8 mouse cellular contexts compared by ENCODE assay signal in the genomic region with DNA sequence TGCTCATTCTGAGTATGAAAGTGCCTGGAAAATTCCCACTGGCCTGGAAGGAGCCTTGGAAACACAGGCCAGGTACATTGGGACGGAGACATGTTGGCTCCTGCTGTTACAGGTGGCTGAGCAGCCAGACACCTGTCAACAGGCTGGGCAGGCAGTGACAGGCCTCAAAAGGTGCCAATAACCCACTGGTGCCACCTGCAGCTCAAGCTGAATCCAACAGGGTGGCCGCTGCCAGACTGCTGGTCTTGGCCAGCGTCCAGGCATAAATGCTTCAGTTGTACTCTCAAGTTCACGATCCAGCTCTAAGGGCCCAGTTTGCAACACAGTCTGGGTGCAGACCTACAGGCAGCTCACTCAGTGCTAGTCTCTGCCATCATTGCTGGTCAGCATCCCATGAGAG. TPM values are rescaled to one million over a fixed set of nuclear protein-coding genes. Genes with fewer than 3 reads are reported as not detected.
DNase-seq lines count a peak whose midpoint lies in the region; ATAC-seq and TF ChIP-seq lines count a peak whose summit lies in the region.

No protein-coding gene starts in this region.

- DNase-seq in neural tube, embryonic 10.5 days (ENCODE audit: extremely low spot score, low spot score): no peak
- peak; percentile 86 for DNase-seq in brain, embryonic 14.5 days (ENCODE audit: low read depth)
- DNase-seq in frontal cortex, postnatal 36 days (ENCODE audit: low spot score in 2 of 2): peak; percentile 24 to 51
- DNase-seq in right cerebral cortex, postnatal 4 days: peak; percentile 60

- no peak for TF ChIP-seq POLR2A in brain, embryonic 14.5 days (IDR thresholded peaks at IDR 0.05; ENCODE audit: borderline replicate concordance, extremely low read depth, insufficient read depth, insufficient read length, poor library complexity, severe bottlenecking)

- H3K9ac ChIP-seq in neural tube, embryonic 14.5 days (replicated peaks; ENCODE audit: low read depth, low read length): no peak overlapping the region
- no peak overlapping the region for H3K9ac ChIP-seq in intestine, embryonic 15.5 days
- no peak overlapping the region for H3K9ac ChIP-seq in limb, embryonic 13.5 days

- H3K36me3 ChIP-seq in neural tube, embryonic 14.5 days (ENCODE audit: control insufficient read depth, insufficient read depth, low read length): no peaks in the 10 kb centered on the region
- H3K36me3 ChIP-seq in intestine, embryonic 15.5 days: no peaks in the 10 kb centered on the region
- 0 out of 2 replicates have a peak, but pooled peaks cover 4% of the 10 kb centered on the region for H3K36me3 ChIP-seq in limb, embryonic 13.5 days

- H3K27ac ChIP-seq in neural tube, embryonic 14.5 days (ENCODE audit: low read depth, low read length): no peak overlapping the region
- H3K27ac ChIP-seq in intestine, embryonic 15.5 days: 0 out of 2 replicates have a peak overlapping the region, but pooled peaks have one; percentile 23
- H3K27ac ChIP-seq in limb, embryonic 13.5 days: no peak overlapping the region

- no peaks in the 10 kb centered on the region for H3K4me1 ChIP-seq in neural tube, embryonic 14.5 days (ENCODE audit: control insufficient read depth, insufficient read depth, low read length)
- H3K4me1 ChIP-seq in intestine, embryonic 15.5 days (replicated peaks): peaks cover 11% of the 10 kb centered on the region
- H3K4me1 ChIP-seq in limb, embryonic 13.5 days: peaks cover 18% of the 10 kb centered on the region

- no peaks in the 10 kb centered on the region for H3K9me3 ChIP-seq in neural tube, embryonic 14.5 days (ENCODE audit: control insufficient read depth, low read length)
- H3K9me3 ChIP-seq in intestine, embryonic 15.5 days: no peaks in the 10 kb centered on the region
- H3K9me3 ChIP-seq in limb, embryonic 13.5 days: 0 out of 2 replicates have a peak, but pooled peaks cover 3% of the 10 kb centered on the region

- no peak overlapping the region for H3K4me2 ChIP-seq in neural tube, embryonic 14.5 days (ENCODE audit: low read depth, low read length)
- no peak overlapping the region for H3K4me2 ChIP-seq in intestine, embryonic 15.5 days (replicated peaks)
- H3K4me2 ChIP-seq in limb, embryonic 13.5 days (replicated peaks): no peak overlapping the region

- TF ChIP-seq CTCF in brain, embryonic 14.5 days (IDR thresholded peaks at IDR 0.05; ENCODE audit: borderline replicate concordance, extremely low read depth, insufficient read depth, insufficient read length): peak; percentile 35; the same call in 1 of the 2 replicates

- ATAC-seq in neural tube, embryonic 14.5 days (ENCODE audit: low read depth): peak; percentile 41; the same call in 1 of the 2 replicates
- peak; percentile 66 for ATAC-seq in intestine, embryonic 15.5 days
- peak; percentile 61 for ATAC-seq in limb, embryonic 13.5 days (ENCODE audit: low FRiP score, low read depth)
- no peak for ATAC-seq in activated CD4-positive, CD25-positive, alpha-beta regulatory T cell, adult 4 months

- H3K4me3 ChIP-seq in neural tube, embryonic 14.5 days (ENCODE audit: low read depth, low read length): no peak overlapping the region
- H3K4me3 ChIP-seq in intestine, embryonic 15.5 days (replicated peaks): no peak overlapping the region
- no peak overlapping the region for H3K4me3 ChIP-seq in limb, embryonic 13.5 days

- 56% methylated on average over 4 of the region's 4 CpGs for WGBS in neural tube, embryonic 14.5 days
- 60% methylated on average over 4 of the region's 4 CpGs for WGBS in intestine, embryonic 15.5 days
- 39% methylated on average over 4 of the region's 4 CpGs for WGBS in limb, embryonic 13.5 days

- H3K27me3 ChIP-seq in neural tube, embryonic 14.5 days (ENCODE audit: control insufficient read depth, insufficient read depth, low read length): no peaks in the 10 kb centered on the region
- H3K27me3 ChIP-seq in intestine, embryonic 15.5 days (replicated peaks): no peaks in the 10 kb centered on the region
- no peaks in the 10 kb centered on the region for H3K27me3 ChIP-seq in limb, embryonic 13.5 days

RNA-seq across cellular contexts. Expression of a gene that starts 10.7 kb away (rescaled TPM):
- polyA plus RNA-seq in neural tube, embryonic 14.5 days (2014; fragmentation: Nextera tagmentation; extraction: Ambion mirVana): 8.2 and 10.4 TPM in 2 replicates
- polyA plus RNA-seq in brain, embryonic 14.5 days (2012; rRNA removed): 6.1 and 8.4 TPM in 2 replicates
- polyA plus RNA-seq in intestine, embryonic 15.5 days (2015; fragmentation: Nextera tagmentation; extraction: Ambion mirVana): 45.1 and 50.3 TPM in 2 replicates
- polyA plus RNA-seq in limb, embryonic 13.5 days (2015; fragmentation: Nextera tagmentation; extraction: Ambion mirVana): 9.7 and 10.7 TPM in 2 replicates
- 10 to 100 TPM; 22.4 to 35.6 TPM for polyA plus RNA-seq in activated CD4-positive, CD25-positive, alpha-beta regulatory T cell, adult 4 months (2017; shearing (Covaris generic))
